Mouse (Mus musculus): ENCODE data around the gene Tpbgl. TPM values are rescaled to one million over a fixed set of nuclear protein-coding genes. Genes with fewer than 3 reads are reported as not detected.

Gene Tpbgl
- total and polyA plus RNA-seq, 2 experiments from 2014 or later: 0.98 to 6.4 TPM

DNA sequence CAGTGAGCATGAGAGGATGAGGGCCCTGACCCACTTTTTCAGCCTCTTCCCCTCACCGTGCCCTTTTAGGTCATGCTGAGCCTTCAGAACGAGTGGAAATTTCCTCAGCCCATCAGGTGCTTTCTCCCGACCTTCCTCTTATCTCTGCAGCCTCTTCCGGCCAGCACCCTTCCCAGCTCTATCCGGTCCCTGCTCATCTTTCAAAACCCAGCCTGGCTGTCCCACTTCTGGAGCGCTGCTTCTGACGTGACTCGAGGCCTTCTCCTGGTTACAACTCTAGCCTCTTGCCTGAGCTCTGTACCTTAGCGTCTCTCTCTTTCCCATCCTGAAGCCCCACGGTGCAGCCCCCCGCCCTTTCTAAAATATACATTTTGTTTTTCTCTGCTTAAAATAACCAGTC, 27.3 kb upstream of the Tpbgl start:
- Histone ChIP-seq H3K27ac (ENCODE audit: low read depth) (no peak overlapping the region), H3K4me2 (ENCODE audit: low read depth, low read length) (no peak overlapping the region)
- DNase-seq (ENCODE audit: low spot score): no peak

DNA sequence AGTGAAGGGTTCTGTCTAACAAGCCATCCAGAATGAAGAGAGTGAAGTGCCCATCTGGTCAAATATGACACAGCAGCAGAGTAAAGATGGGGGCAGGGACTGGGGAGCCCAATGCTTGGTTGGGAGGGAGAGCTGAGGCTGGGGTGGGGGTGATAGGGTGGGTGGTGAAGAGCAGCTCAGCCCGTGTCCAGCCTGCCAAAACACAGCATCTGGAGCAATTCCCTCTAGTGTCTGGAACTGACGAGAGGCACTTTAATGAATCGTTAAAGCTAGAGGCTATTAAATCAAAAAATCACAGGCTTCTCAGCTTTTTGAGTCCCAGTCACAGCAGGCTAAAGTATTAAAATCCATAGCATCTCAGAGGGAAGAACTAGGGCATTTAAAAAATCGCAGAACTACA, 22.7 kb upstream of the Tpbgl start:
- DNase-seq (ENCODE audit: low spot score) (no peak), ATAC-seq (ENCODE audit: insufficient read depth, low read depth) (no peak)
- H3K36me3 ChIP-seq (replicated peaks; ENCODE audit: control insufficient read depth, insufficient read depth, low read length): no peaks in the 10 kb centered on the region
- no peaks in the 10 kb centered on the region for H3K4me1 ChIP-seq (ENCODE audit: control insufficient read depth, insufficient read depth)
- H3K9ac ChIP-seq (replicated peaks; ENCODE audit: low read depth, low read length): no peak overlapping the region
- WGBS: 63% methylated on average over 4 of the region's 4 CpGs
- H3K4me3 ChIP-seq (ENCODE audit: low read depth, low read length): no peak overlapping the region
- no peak for TF ChIP-seq CTCF (IDR thresholded peaks at IDR 0.05; ENCODE audit: low read depth)
- TF ChIP-seq EP300 (IDR thresholded peaks at IDR 0.05; ENCODE audit: low read depth): no peak
- no peak overlapping the region for H3K4me2 ChIP-seq (ENCODE audit: low read depth, low read length)
- H3K9me3 ChIP-seq (replicated peaks; ENCODE audit: control insufficient read depth, low read length): no peaks in the 10 kb centered on the region
- peaks cover 10% of the 10 kb centered on the region for H3K27me3 ChIP-seq (ENCODE audit: control insufficient read depth, insufficient read depth, low read length)
- H3K27ac ChIP-seq (ENCODE audit: low read depth): no peak overlapping the region

More for the DNA sequence above, 27.3 kb upstream of the Tpbgl start:
- peaks cover 17% of the 10 kb centered on the region for H3K27me3 ChIP-seq (ENCODE audit: control insufficient read depth, insufficient read depth, low read length)
- WGBS: 52% methylated on average over 11 of the region's 11 CpGs
- ATAC-seq (ENCODE audit: insufficient read depth, low read depth): no peak
- H3K9ac ChIP-seq (replicated peaks; ENCODE audit: low read depth, low read length): no peak overlapping the region
- H3K9me3 ChIP-seq (replicated peaks; ENCODE audit: control insufficient read depth, low read length): no peaks in the 10 kb centered on the region
- H3K36me3 ChIP-seq (replicated peaks; ENCODE audit: control insufficient read depth, insufficient read depth, low read length): no peaks in the 10 kb centered on the region
- TF ChIP-seq CTCF (IDR thresholded peaks at IDR 0.05; ENCODE audit: low read depth) (no peak), EP300 (IDR thresholded peaks at IDR 0.05; ENCODE audit: low read depth) (no peak)
- no peak overlapping the region for H3K4me3 ChIP-seq (ENCODE audit: low read depth, low read length)
- no peaks in the 10 kb centered on the region for H3K4me1 ChIP-seq (ENCODE audit: control insufficient read depth, insufficient read depth)

DNA sequence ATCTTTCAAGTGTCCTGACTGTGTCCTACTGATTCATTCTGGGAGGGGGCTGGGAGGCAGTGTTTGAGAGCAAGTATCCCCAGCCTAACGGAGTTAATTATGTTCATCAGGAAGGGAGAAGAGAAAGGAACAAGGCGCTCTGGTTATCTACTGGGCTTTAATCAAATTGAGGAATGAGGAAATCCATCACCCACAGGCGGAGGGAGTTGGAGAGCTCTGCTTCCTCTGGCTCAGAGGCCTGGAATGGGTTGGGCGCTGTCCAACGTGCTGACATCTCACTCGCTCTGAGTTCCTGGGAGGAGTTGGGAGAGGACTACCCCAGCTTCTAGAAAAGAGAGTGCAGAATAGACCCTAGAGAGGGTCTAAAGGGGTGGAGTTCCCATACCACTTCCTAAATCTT, 21.7 kb upstream of the Tpbgl start:
- Histone ChIP-seq H3K4me1 (ENCODE audit: control insufficient read depth, insufficient read depth) (no peaks in the 10 kb centered on the region), H3K27ac (ENCODE audit: low read depth) (no peak overlapping the region), H3K4me2 (ENCODE audit: low read depth, low read length) (no peak overlapping the region), H3K36me3 (replicated peaks; ENCODE audit: control insufficient read depth, insufficient read depth, low read length) (no peaks in the 10 kb centered on the region), H3K27me3 (ENCODE audit: control insufficient read depth, insufficient read depth, low read length) (peaks cover 3% of the 10 kb centered on the region; the same call in 1 of the 2 replicates), H3K9me3 (replicated peaks; ENCODE audit: control insufficient read depth, low read length) (no peaks in the 10 kb centered on the region), H3K4me3 (ENCODE audit: low read depth, low read length) (no peak overlapping the region), H3K9ac (replicated peaks; ENCODE audit: low read depth, low read length) (no peak overlapping the region)
- DNase-seq (ENCODE audit: low spot score) (peak; percentile 55), ATAC-seq (ENCODE audit: insufficient read depth, low read depth) (peak; percentile 39; the same call in 1 of the 2 replicates)
- under 1% methylated on average over 6 of the region's 6 CpGs for WGBS
- TF ChIP-seq CTCF (IDR thresholded peaks at IDR 0.05; ENCODE audit: low read depth) (peak; percentile 17; the same call in 1 of the 2 replicates), EP300 (IDR thresholded peaks at IDR 0.05; ENCODE audit: low read depth) (no peak)

- H3K27me3 ChIP-seq (ENCODE audit: control insufficient read depth, insufficient read depth, low read length): peaks cover 11% of the 10 kb centered on the region; the same call in 1 of the 2 replicates
- H3K36me3 ChIP-seq (replicated peaks; ENCODE audit: control insufficient read depth, insufficient read depth, low read length): no peaks in the 10 kb centered on the region
- ATAC-seq (ENCODE audit: insufficient read depth, low read depth) (no peak), DNase-seq (ENCODE audit: low spot score) (no peak)
- no peak overlapping the region for H3K4me3 ChIP-seq (ENCODE audit: low read depth, low read length)
- 73% methylated on average over 7 of the region's 7 CpGs for WGBS
- H3K9me3 ChIP-seq (replicated peaks; ENCODE audit: control insufficient read depth, low read length): no peaks in the 10 kb centered on the region
- H3K9ac ChIP-seq (replicated peaks; ENCODE audit: low read depth, low read length): no peak overlapping the region
- H3K4me1 ChIP-seq (ENCODE audit: control insufficient read depth, insufficient read depth): no peaks in the 10 kb centered on the region
- H3K27ac ChIP-seq (ENCODE audit: low read depth): no peak overlapping the region
- H3K4me2 ChIP-seq (ENCODE audit: low read depth, low read length): no peak overlapping the region
- TF ChIP-seq CTCF (IDR thresholded peaks at IDR 0.05; ENCODE audit: low read depth): no peak
Measured at GRCm38 (mm10) chr7:99644701-99645100, 17.8 kb upstream of the Tpbgl start.

DNA sequence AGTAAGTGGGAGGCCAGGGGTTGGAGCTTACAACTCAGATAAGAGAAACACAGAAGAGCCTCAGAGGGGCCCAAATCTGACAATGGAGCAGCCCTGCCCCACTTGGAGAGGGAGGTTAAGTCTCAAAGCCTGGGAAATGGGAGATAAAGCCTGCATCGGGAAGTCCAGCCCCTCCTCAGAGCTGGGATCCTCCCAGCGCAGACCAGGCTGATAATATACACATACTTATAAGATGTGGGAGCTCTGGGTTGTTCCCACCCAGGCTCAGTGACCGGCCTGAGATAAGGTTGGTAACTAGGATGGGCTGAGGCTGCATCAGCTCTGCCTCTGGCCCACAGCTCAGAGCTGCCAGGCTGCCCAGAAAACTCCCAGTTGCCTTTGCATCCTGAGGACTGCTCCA, 15.2 kb upstream of the Tpbgl start:
- H3K4me3 ChIP-seq (ENCODE audit: low read depth, low read length): no peak overlapping the region
- no peak overlapping the region for H3K4me2 ChIP-seq (ENCODE audit: low read depth, low read length)
- H3K4me1 ChIP-seq (ENCODE audit: control insufficient read depth, insufficient read depth): no peaks in the 10 kb centered on the region
- DNase-seq (ENCODE audit: low spot score) (no peak), ATAC-seq (ENCODE audit: insufficient read depth, low read depth) (no peak)
- H3K9me3 ChIP-seq (replicated peaks; ENCODE audit: control insufficient read depth, low read length): no peaks in the 10 kb centered on the region
- no peak overlapping the region for H3K9ac ChIP-seq (replicated peaks; ENCODE audit: low read depth, low read length)
- 9% methylated on average over 3 of the region's 3 CpGs for WGBS
- no peaks in the 10 kb centered on the region for H3K36me3 ChIP-seq (replicated peaks; ENCODE audit: control insufficient read depth, insufficient read depth, low read length)
- H3K27ac ChIP-seq (ENCODE audit: low read depth): no peak overlapping the region
- TF ChIP-seq EP300 (IDR thresholded peaks at IDR 0.05; ENCODE audit: low read depth): no peak
- no peak for TF ChIP-seq CTCF (IDR thresholded peaks at IDR 0.05; ENCODE audit: low read depth)
- 0 out of 2 replicates have a peak, but pooled peaks cover 11% of the 10 kb centered on the region for H3K27me3 ChIP-seq (ENCODE audit: control insufficient read depth, insufficient read depth, low read length)

GRCm38 (mm10) chr7:99641245-99641644, 14.3 kb upstream of the Tpbgl start:
- no peak overlapping the region for H3K4me2 ChIP-seq (ENCODE audit: low read depth, low read length)
- H3K4me1 ChIP-seq (ENCODE audit: control insufficient read depth, insufficient read depth): no peaks in the 10 kb centered on the region
- no peaks in the 10 kb centered on the region for H3K9me3 ChIP-seq (replicated peaks; ENCODE audit: control insufficient read depth, low read length)
- ATAC-seq (ENCODE audit: insufficient read depth, low read depth) (no peak), DNase-seq (ENCODE audit: low spot score) (no peak)
- H3K36me3 ChIP-seq (replicated peaks; ENCODE audit: control insufficient read depth, insufficient read depth, low read length): no peaks in the 10 kb centered on the region
- 0 out of 2 replicates have a peak, but pooled peaks cover 11% of the 10 kb centered on the region for H3K27me3 ChIP-seq (ENCODE audit: control insufficient read depth, insufficient read depth, low read length)
- H3K4me3 ChIP-seq (ENCODE audit: low read depth, low read length): no peak overlapping the region
- H3K27ac ChIP-seq (ENCODE audit: low read depth): no peak overlapping the region
- TF ChIP-seq CTCF (IDR thresholded peaks at IDR 0.05; ENCODE audit: low read depth) (no peak), EP300 (IDR thresholded peaks at IDR 0.05; ENCODE audit: low read depth) (no peak)
- H3K9ac ChIP-seq (replicated peaks; ENCODE audit: low read depth, low read length): no peak overlapping the region
- 47% methylated on average over 4 of the region's 4 CpGs for WGBS

Data from heart, postnatal 0 days (tissue).